Mouse (Mus musculus) heart, postnatal 36 days (tissue): ENCODE measurements around the gene Fam189a1. TPM values are rescaled to one million over a fixed set of nuclear protein-coding genes. Genes with fewer than 3 reads are reported as not detected.
A peak's percentile ranks its signal among the peaks of the same experiment; 100 is the strongest.

Source experiments
- DNase-seq, 2 experiments: peaks; one replicate each; pipeline ENCODE4 v3.0.0; 2021 to 2022
- intact Hi-C: fragments of 180-260 bp; cut with DNase I; formaldehyde crosslinking; loops from one replicate; pipeline ENCODE4 v1.15.1; 2025
- total RNA-seq, 2 experiments: library from RNA; stranded (reverse); gene quantifications; 2 replicates each; pipeline ENCODE4 v1.2.3; 2021

Fam189a1 gene
- total RNA-seq, 2 experiments from 2014 or later: not detected

- DNase-seq: peak; percentile 9 to 26
- intact Hi-C loops: no loop called here
These were observed 316.4 kb downstream of the Fam189a1 start for GRCm38 (mm10) chr7:64839801-64840575.

GRCm38 (mm10) chr7:64839281-64839680 lies 317.1 kb downstream of the Fam189a1 start:
- no peak for DNase-seq
- intact Hi-C loops: no loop called here

- DNase-seq: no peak
- intact Hi-C loops: no loop called here
These were observed 326.0 kb downstream of the Fam189a1 start for GRCm38 (mm10) chr7:64830214-64830995.

GRCm38 (mm10) chr7:64821081-64821480 lies 335.3 kb downstream of the Fam189a1 start:
- intact Hi-C loops: no loop called here
- DNase-seq: no peak

GRCm38 (mm10) chr7:64819683-64820082 lies 336.7 kb downstream of the Fam189a1 start:
- intact Hi-C loops: no loop called here
- DNase-seq: no peak

- no peak for DNase-seq
- intact Hi-C loops: no loop called here
These were observed 347.5 kb downstream of the Fam189a1 start for GRCm38 (mm10) chr7:64808876-64809275.

GRCm38 (mm10) chr7:64805100-64805499 lies 351.3 kb downstream of the Fam189a1 start:
- no peak for DNase-seq
- intact Hi-C loops: no loop called here

- no peak for DNase-seq
- intact Hi-C loops: no loop called here
These were observed 360.8 kb downstream of the Fam189a1 start for GRCm38 (mm10) chr7:64795554-64795953.

GRCm38 (mm10) chr7:64792031-64792430 lies 364.3 kb downstream of the Fam189a1 start:
- DNase-seq: peak; percentile 30 to 33
- intact Hi-C loops: no loop called here

GRCm38 (mm10) chr7:64791145-64791544 lies 365.2 kb downstream of the Fam189a1 start:
- intact Hi-C loops: no loop called here
- DNase-seq: no peak

- DNase-seq: no peak
- intact Hi-C loops: loop anchor here (2.0 kb wide), 1 partner anchor 290 kb away; no protein-coding TSS in a partner anchor
These were observed 371.3 kb downstream of the Fam189a1 start for GRCm38 (mm10) chr7:64785040-64785439.

- DNase-seq: no peak
- intact Hi-C loops: no loop called here
These were observed 376.9 kb downstream of the Fam189a1 start for GRCm38 (mm10) chr7:64779501-64779900.

- intact Hi-C loops: no loop called here
- no peak for DNase-seq
These were observed 379.5 kb downstream of the Fam189a1 start for GRCm38 (mm10) chr7:64776708-64777489.

- intact Hi-C loops: no loop called here
- DNase-seq: no peak
These were observed 382.9 kb downstream of the Fam189a1 start for GRCm38 (mm10) chr7:64773465-64773864.

- DNase-seq: no peak
- intact Hi-C loops: no loop called here
These were observed 385.5 kb downstream of the Fam189a1 start for GRCm38 (mm10) chr7:64770779-64771390.

- DNase-seq: no peak
- intact Hi-C loops: no loop called here
These were observed 386.6 kb downstream of the Fam189a1 start for GRCm38 (mm10) chr7:64769768-64770167.

GRCm38 (mm10) chr7:64765595-64765994 lies 390.8 kb downstream of the Fam189a1 start:
- intact Hi-C loops: no loop called here
- DNase-seq: no peak

GRCm38 (mm10) chr7:64755141-64755540 lies 401.2 kb downstream of the Fam189a1 start:
- DNase-seq: no peak
- intact Hi-C loops: no loop called here

- intact Hi-C loops: no loop called here
- DNase-seq: no peak
These were observed 402.2 kb downstream of the Fam189a1 start for GRCm38 (mm10) chr7:64754161-64754560.

- DNase-seq: no peak
- intact Hi-C loops: no loop called here
These were observed 402.7 kb downstream of the Fam189a1 start for GRCm38 (mm10) chr7:64753678-64754077.

- DNase-seq: no peak
- intact Hi-C loops: no loop called here
These were observed 404.2 kb downstream of the Fam189a1 start for GRCm38 (mm10) chr7:64752133-64752532.
